Mouse (Mus musculus): Measurements from ENCODE around the gene Loxl1. TPM values are rescaled to one million over a fixed set of nuclear protein-coding genes. Genes with fewer than 3 reads are reported as not detected.
A peak's percentile ranks its signal among the peaks of the same experiment; 100 is the strongest.

Gene Loxl1
- polyA plus RNA-seq, 1 experiment from 2014 or later, result 3.7 TPM

DNA sequence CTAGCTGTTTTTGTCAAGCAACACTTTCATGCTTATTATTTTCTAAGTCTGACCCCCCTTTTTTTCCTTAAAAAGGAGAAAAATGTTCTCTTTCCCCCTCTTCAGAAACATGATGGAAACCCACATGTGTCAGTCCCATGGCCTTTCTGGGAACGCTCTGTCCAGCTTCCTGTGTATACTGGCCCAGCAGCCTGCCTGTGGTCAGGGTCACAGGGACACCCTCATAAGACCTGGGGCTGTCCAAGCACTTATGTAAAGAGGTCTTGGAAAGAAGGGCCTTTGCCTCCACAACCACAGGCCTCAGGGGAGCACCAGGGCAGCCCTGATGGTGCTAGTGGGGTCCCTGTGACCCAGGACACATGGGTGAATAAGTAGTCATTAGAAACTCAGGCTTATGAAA, 23.9 kb downstream of the Loxl1 start:
- H3K27ac ChIP-seq, result no peak overlapping the region
- H3K36me3 ChIP-seq, result no peaks in the 10 kb centered on the region
- H3K4me1 ChIP-seq, result no peaks in the 10 kb centered on the region
- ATAC-seq, result no peak
- no peak overlapping the region for H3K4me2 ChIP-seq
- no peaks in the 10 kb centered on the region for H3K9me3 ChIP-seq (replicated peaks)
- H3K4me3 ChIP-seq, result no peak overlapping the region
- WGBS (ENCODE audit: insufficient replicate concordance), result 65% methylated on average over 1 of the region's 1 CpGs
- no peak overlapping the region for H3K9ac ChIP-seq
- peaks cover 24% of the 10 kb centered on the region; the same call in 1 of the 2 replicates for H3K27me3 ChIP-seq (replicated peaks)

DNA sequence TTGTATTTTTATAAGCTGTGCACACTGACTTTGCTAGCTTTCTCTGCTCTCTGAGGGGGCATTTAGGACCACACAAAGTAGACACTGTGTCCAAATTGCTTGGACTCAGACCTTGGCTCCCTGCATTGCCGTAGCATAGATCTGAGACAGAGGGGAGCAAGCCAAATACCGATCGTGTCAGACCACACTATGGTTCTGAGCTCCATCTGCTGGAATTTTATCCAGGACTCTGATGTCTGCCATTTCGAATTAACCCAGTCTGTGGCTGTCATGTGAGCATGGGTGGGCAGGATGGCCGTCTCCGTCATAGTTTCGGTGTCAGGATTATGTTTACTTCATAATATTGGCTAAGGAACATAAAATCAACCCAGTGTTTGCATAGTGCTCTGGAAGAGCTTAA, 29.6 kb downstream of the Loxl1 start:
- WGBS (ENCODE audit: insufficient replicate concordance), result 76% methylated on average over 7 of the region's 7 CpGs
- H3K36me3 ChIP-seq, result no peaks in the 10 kb centered on the region
- no peak for ATAC-seq
- H3K27ac ChIP-seq, result no peak overlapping the region
- H3K4me1 ChIP-seq, result peaks cover 35% of the 10 kb centered on the region
- H3K27me3 ChIP-seq (replicated peaks), result peaks cover 16% of the 10 kb centered on the region; the same call in 1 of the 2 replicates
- H3K9me3 ChIP-seq (replicated peaks), result no peaks in the 10 kb centered on the region
- no peak overlapping the region for H3K4me2 ChIP-seq
- H3K4me3 ChIP-seq, result no peak overlapping the region
- H3K9ac ChIP-seq, result no peak overlapping the region

DNA sequence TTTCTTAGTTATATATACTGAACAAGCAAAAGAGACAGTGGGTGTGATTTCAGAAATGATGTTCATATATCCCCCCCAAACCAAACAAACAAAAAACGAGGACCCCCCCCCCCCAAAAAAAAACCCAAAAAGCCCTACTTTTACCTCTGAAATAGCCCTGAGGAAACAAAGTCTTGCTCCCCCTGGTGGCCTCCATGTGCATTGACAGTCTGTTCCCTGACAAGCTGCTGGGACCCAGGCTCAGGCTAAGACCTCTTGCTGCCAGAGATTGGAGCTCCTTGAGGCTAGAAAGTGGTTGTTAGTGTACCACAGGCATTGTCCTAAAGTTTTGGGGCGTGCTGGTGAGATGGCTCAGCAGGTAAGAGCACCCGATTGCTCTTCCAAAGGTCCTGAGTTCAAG, 31.4 kb downstream of the Loxl1 start:
- Histone ChIP-seq H3K4me3 (no peak overlapping the region), H3K9me3 (replicated peaks) (no peaks in the 10 kb centered on the region), H3K27ac (no peak overlapping the region), H3K36me3 (no peaks in the 10 kb centered on the region), H3K9ac (no peak overlapping the region), H3K27me3 (replicated peaks) (peaks cover 3% of the 10 kb centered on the region; the same call in 1 of the 2 replicates), H3K4me2 (no peak overlapping the region), H3K4me1 (peaks cover 35% of the 10 kb centered on the region)
- 36% methylated on average over 3 of the region's 3 CpGs for WGBS (ENCODE audit: insufficient replicate concordance)
- ATAC-seq, result no peak

DNA sequence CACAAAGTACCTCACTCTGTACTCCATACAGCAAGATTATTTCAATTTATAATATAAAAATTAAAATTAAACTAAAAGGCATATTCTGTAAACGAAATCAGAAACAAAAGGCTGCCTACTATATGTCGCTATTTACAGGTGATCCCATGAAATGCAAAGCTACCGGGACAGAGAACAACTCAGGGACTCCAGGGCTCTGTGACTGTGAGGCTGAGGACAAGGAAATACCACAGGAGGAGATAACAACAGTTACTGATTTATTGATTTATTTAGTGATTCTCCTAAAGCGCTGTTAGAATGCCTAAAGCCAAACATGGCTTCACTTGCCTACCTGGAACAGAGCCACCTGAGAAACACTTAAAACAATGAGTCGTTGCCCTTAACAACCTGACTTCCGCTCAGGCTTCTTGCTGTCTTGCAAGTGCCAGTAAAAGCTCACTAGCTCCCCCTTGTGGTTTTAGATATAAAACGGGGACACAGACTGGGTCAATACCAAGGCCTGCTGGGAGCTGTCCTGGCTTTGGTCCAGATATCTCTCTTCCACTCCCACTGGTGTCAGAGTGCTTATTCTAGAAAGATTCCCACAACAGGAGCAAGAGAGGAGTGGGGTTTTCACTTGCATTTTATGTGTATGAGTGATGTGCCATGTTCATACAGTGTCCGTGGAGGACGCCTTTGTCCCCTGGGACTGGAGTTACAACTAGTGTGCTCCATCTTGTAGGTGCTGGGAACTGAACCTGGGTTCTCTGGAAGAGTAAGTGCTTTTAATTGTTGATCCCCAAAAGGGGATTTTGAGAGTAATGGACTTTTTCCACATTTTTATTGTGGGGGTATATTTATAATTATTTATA, 32.5 kb downstream of the Loxl1 start:
- peak; percentile 68 for ATAC-seq
- Histone ChIP-seq H3K4me2 (0 out of 2 replicates have a peak overlapping the region, but pooled peaks have one; percentile 18), H3K27me3 (replicated peaks) (peaks cover 3% of the 10 kb centered on the region; the same call in 1 of the 2 replicates), H3K4me3 (no peak overlapping the region), H3K9ac (no peak overlapping the region), H3K4me1 (peaks cover 44% of the 10 kb centered on the region), H3K36me3 (no peaks in the 10 kb centered on the region), H3K9me3 (replicated peaks) (no peaks in the 10 kb centered on the region), H3K27ac (no peak overlapping the region)
- 32% methylated on average over 9 of the region's 9 CpGs for WGBS (ENCODE audit: insufficient replicate concordance)

DNA sequence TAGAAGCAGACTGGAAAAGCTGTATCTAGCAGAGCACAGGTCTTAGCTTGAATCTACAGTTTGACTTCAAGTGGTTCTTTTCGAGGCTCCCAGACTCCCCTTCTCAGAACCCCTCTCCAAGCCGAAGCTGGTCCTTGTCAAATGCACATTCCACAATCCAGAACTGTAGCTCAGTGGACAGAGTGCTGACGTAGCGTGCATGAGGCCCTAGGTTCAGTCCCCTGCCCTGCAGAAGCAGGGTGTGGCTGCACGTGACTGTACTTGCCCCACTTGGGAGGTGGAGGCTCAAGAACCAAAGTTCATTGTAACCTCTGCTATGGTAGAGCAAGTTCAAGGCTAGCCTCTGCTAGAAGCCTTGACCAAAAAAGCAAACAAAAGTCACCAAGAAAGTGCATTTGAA, 33.2 kb downstream of the Loxl1 start:
- H3K9ac ChIP-seq, result no peak overlapping the region
- peaks cover 2% of the 10 kb centered on the region; the same call in 1 of the 2 replicates for H3K27me3 ChIP-seq (replicated peaks)
- no peak for ATAC-seq
- H3K36me3 ChIP-seq, result no peaks in the 10 kb centered on the region
- H3K4me1 ChIP-seq, result peaks cover 51% of the 10 kb centered on the region
- no peak overlapping the region for H3K4me2 ChIP-seq
- no peak overlapping the region for H3K4me3 ChIP-seq
- 61% methylated on average over 5 of the region's 5 CpGs for WGBS (ENCODE audit: insufficient replicate concordance)
- H3K27ac ChIP-seq, result 0 out of 2 replicates have a peak overlapping the region, but pooled peaks have one; percentile 13
- no peaks in the 10 kb centered on the region for H3K9me3 ChIP-seq (replicated peaks)

DNA sequence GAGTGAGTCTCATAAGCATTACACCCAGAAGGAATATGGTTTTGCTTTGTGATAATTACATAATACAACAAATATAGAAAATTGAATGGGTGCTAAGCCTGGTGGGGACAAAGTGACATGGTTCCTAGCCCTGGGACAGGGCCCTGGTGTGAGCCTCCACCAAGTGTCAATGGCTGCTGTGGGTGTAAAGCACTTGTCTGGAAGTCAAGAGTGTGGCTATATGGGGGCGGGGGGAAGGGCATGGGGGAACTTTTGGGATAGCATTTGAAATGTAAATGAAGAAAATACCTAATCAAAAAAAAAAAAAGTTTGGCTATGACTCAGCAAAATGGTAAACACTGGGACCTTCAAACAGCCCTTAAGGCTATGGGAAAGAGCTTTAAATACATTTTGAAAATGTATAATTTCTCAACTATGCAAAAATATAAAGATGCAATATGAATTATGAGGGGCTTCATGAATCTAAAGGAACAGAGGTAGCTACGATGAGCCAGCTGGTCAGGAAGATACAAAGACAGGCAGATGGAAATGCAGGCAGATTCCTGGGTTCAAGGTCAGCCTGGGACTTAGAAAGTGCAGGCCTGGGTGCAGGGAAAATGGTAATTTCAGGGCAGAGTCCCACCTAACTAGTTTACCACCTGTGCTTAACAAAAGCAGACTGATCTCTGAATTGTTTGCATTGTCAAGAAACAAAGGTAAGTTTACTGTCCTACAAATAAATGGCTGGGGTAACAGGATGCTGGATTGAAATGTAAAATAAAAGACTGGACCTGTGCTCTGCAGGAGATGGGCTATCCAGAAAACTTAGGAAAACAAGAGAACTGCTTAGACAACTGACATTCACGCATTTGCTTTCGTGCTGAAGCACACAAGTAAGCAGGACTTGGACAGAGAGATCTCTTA, 33.9 kb downstream of the Loxl1 start:
- Histone ChIP-seq H3K27ac (0 out of 2 replicates have a peak overlapping the region, but pooled peaks have one; percentile 13), H3K4me3 (no peak overlapping the region), H3K9ac (no peak overlapping the region), H3K9me3 (replicated peaks) (no peaks in the 10 kb centered on the region), H3K36me3 (no peaks in the 10 kb centered on the region), H3K4me2 (no peak overlapping the region), H3K4me1 (peaks cover 57% of the 10 kb centered on the region), H3K27me3 (replicated peaks) (no peaks in the 10 kb centered on the region; the same call in 1 of the 2 replicates)
- 62% methylated on average over 4 of the region's 4 CpGs for WGBS (ENCODE audit: insufficient replicate concordance)
- ATAC-seq, result no peak

DNA sequence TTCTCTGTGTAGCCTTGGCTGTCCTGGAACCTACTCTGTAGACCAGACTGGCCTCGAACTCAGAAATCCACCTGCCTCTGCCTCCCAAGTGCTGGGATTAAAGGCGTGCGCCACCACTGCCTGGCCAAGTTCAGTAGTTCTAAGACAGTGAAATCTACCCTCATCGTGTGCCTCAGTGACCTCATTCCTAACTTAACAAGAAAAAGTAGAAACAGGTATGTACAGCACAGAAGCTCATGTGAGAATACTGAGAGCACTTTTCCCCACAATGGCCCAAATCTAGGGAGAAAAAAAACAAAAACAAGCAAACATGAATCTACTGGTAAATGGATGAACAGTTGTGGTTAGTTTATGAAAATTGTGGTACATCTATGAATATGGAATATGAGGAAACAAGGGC, 34.7 kb downstream of the Loxl1 start:
- Histone ChIP-seq H3K4me1 (peaks cover 56% of the 10 kb centered on the region), H3K9ac (no peak overlapping the region), H3K4me2 (no peak overlapping the region), H3K27me3 (replicated peaks) (no peaks in the 10 kb centered on the region), H3K36me3 (no peaks in the 10 kb centered on the region), H3K27ac (no peak overlapping the region), H3K4me3 (no peak overlapping the region), H3K9me3 (replicated peaks) (no peaks in the 10 kb centered on the region)
- WGBS (ENCODE audit: insufficient replicate concordance), result 77% methylated on average over 4 of the region's 4 CpGs
- ATAC-seq, result no peak

DNA sequence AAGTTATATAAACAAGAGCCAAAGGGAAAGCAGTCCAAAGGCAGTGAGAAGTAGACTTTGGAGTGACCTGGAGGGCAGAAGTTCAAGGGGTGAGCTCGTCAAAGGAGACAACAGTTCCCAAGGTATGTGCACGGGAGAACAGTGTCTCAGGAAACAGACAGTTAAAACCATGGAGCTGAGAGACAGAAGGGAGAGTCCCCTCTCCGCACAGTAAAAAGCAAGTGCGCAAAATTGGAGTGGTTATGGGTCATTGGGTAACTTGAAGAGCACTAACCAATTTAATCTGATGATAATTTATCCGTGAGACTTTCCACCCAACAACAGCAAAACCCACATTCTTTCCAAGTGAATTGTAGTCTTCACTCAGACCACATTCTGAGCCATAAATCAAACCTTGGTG, 36.6 kb downstream of the Loxl1 start:
- Histone ChIP-seq H3K4me1 (peaks cover 45% of the 10 kb centered on the region), H3K9ac (no peak overlapping the region), H3K4me2 (no peak overlapping the region), H3K27ac (no peak overlapping the region; the same call in 1 of the 2 replicates), H3K36me3 (no peaks in the 10 kb centered on the region), H3K27me3 (replicated peaks) (no peaks in the 10 kb centered on the region), H3K9me3 (replicated peaks) (no peaks in the 10 kb centered on the region), H3K4me3 (no peak overlapping the region)
- no peak for ATAC-seq
- WGBS (ENCODE audit: insufficient replicate concordance), result 52% methylated on average over 5 of the region's 5 CpGs

DNA sequence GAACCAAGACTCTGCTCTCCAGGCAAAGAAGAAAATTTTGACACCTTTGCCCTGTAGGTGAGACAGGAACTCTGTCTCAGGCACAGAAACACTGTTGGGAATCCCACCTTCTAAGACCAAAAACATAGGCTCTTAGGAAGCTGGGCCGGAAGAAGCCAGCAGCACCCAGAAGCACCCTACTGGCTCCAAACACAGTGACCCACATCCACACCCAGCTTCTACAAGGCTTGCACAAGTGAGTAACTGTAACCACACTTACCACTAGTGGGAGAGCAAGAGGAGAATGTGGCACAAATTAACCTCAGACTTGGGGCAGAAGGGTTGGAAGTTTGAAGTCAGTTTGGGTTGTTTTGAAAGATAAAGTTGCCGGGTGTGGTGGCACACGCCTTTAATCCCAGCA, 37.2 kb downstream of the Loxl1 start:
- Histone ChIP-seq H3K27me3 (replicated peaks) (no peaks in the 10 kb centered on the region), H3K4me1 (peaks cover 45% of the 10 kb centered on the region), H3K9me3 (replicated peaks) (no peaks in the 10 kb centered on the region), H3K36me3 (no peaks in the 10 kb centered on the region), H3K27ac (peak overlapping the region; percentile 59), H3K9ac (no peak overlapping the region), H3K4me2 (peak overlapping the region; percentile 25), H3K4me3 (no peak overlapping the region)
- WGBS (ENCODE audit: insufficient replicate concordance), result 28% methylated on average over 3 of the region's 3 CpGs
- ATAC-seq, result no peak

DNA sequence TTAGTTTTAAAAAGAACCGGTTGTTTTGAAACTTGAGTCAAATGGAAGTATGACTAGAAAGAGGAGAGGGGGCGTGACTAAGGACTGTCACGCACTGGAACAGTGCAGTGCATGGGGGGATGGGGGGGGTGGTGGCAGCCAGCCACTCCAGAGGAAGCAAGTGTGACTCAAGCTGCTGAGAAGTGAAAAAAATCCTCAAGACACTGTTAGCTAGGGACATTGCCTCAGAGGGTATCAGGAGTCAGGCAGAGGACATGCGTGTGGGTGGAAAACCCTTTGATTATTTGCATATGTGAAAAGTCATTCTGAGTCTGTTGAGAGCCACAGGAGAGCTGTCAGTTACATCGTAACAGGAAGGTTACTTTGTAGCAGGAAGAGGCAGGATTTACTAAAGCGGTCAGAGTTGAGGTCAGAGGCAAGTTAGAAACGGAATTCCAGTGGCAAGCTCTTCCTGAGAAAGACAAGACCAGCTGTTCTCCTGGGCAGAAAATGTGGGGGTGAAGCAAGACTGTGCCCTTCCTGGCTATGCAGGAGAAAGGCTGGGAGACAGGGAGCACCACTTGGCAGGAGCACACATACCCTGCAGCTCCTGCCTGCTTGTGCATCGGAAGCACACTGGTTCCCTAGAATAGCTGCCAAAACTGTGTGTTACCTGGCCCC, 37.7 kb downstream of the Loxl1 start:
- peak overlapping the region; percentile 59 for H3K27ac ChIP-seq
- H3K36me3 ChIP-seq, result no peaks in the 10 kb centered on the region
- WGBS (ENCODE audit: insufficient replicate concordance), result 13% methylated on average over 8 of the region's 8 CpGs
- peak overlapping the region; percentile 25 for H3K4me2 ChIP-seq
- ATAC-seq, result peak; percentile 60; the same call in 1 of the 2 replicates
- H3K4me1 ChIP-seq, result peaks cover 40% of the 10 kb centered on the region
- H3K9ac ChIP-seq, result no peak overlapping the region
- H3K9me3 ChIP-seq (replicated peaks), result no peaks in the 10 kb centered on the region
- H3K4me3 ChIP-seq, result no peak overlapping the region
- H3K27me3 ChIP-seq (replicated peaks), result no peaks in the 10 kb centered on the region

DNA sequence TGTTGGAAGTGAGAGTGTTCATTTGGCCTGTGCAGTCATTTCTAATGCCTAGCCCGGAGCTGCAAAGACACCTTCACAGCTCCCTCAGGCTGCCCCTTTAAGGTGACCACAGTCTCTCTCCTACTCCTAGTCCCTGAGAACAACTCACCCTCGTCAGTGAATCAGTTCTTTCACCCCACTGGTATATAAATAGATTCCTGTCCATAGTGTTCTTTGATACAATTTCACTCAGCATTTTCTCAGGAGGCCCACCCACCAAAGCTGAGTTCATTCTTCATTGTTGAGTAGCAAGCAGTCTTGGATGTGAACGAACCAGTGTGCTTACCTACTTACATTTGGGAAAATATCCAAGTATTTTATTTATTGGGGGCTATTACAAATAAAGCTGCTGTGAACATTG, 38.4 kb downstream of the Loxl1 start:
- H3K27ac ChIP-seq, result peak overlapping the region; percentile 27; the same call in 1 of the 2 replicates
- no peak overlapping the region for H3K9ac ChIP-seq
- no peaks in the 10 kb centered on the region for H3K36me3 ChIP-seq
- H3K9me3 ChIP-seq (replicated peaks), result no peaks in the 10 kb centered on the region
- no peak for ATAC-seq
- no peaks in the 10 kb centered on the region for H3K27me3 ChIP-seq (replicated peaks)
- H3K4me3 ChIP-seq, result no peak overlapping the region
- H3K4me1 ChIP-seq, result peaks cover 34% of the 10 kb centered on the region
- peak overlapping the region; percentile 25; the same call in 1 of the 2 replicates for H3K4me2 ChIP-seq
- WGBS (ENCODE audit: insufficient replicate concordance), result 44% methylated on average over 3 of the region's 3 CpGs

All from liver, embryonic 12.5 days (tissue).